Mouse (Mus musculus) neural tube, embryonic 10.5 days (tissue): ENCODE measurements around the gene Tubgcp4.

Experiments
- DNase-seq: peaks from one replicate; pipeline ENCODE4 v3.0.0-alpha.2; 2017; ENCODE audit warnings: low spot score; ENCODE audit errors: extremely low spot score

Gene Tubgcp4

DNA sequence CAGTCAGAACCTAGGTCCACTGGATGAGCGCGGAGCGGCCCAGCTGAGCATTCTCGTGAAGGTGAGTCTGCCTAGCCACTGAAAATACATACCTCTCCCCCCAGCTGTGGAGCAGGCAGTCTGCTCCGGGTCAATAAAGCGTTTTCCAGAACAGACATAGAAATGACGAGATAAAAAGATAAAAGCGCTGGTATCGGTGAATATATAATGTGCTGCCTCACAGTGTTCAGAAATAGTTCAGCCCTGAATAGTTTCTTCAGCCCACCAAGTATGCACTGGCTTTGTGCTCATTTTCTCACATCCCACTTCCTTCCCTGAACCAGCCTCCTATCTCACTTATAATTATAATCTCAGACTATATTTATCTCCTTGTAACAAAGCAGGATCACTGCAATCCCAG, 25.0 kb downstream of the Tubgcp4 start:
- no peak for DNase-seq

DNA sequence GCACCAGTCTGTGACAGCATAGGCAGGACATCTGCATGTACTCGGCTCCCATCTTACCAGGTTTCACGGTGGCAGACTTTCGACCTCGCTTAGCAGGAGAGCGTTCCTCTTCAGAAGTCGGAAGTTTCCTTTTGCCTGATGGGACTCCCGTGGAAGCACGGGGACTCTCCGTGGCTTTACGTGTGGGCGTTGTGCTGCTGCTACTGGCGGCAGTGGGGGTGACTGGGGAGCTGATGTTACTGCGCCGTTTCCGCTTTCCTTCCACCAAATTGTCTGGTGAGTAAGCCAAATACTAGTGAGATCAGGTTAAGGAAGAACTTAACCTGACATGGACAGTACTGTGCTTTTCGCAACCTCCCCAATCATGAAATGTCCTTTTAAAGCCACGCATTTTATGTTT, 33.8 kb downstream of the Tubgcp4 start:
- no peak for DNase-seq

DNA sequence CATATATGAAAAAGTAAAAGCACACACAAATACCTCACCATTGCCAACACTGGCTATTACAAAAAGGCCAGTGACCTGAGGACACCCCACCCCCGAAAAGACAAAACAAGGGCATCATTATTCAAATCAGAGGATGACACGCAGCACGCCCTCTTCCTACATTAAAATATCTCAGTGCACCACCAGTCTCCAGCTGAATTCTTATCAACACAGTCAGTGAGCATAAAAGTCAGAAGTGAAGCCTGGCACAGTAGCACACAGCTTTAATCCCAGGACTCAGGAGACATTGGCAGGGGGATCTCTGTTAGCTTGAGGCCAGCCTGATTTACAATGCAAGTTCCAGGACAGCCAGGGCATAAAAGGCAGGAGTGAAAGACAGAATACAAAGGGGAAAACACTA, 36.1 kb downstream of the Tubgcp4 start:
- DNase-seq: no peak

DNA sequence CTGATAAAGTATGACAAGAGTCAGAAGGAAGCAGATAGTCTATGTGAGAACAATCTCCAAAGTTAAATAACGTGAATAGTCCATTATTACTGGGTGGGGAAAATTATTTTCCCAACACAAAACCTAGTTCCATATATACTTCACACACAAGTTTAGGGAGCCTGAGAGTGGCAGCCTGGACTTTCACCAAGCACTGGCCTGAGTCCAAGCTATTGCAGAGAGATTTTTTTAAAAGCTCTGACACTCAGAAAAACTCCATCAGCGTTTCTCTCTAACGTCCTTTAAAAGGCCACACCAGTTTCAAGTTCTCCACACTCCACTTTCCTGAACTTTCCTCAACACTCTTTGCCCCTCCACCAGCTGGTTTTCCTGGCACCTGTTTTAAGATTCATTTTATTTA, 44.0 kb downstream of the Tubgcp4 start:
- DNase-seq: no peak

DNA sequence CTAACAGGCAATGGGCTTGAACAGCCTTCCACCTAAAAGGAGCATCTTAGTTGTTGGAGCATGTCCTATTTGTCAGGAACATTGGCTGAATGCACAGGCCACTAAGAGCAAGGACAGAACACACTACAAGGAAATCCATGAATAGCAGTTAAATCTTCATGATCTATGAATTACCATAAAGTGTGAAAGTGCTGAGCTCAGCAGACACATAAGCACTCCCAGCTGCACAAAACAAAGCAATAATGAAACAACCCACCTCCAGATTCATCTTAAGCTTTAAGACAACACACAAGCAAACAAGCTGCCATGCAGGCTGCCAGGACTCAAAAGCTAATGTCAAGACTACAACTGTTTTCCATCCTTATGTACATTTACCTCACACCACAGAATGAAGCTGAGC, 48.7 kb downstream of the Tubgcp4 start:
- DNase-seq: no peak

DNA sequence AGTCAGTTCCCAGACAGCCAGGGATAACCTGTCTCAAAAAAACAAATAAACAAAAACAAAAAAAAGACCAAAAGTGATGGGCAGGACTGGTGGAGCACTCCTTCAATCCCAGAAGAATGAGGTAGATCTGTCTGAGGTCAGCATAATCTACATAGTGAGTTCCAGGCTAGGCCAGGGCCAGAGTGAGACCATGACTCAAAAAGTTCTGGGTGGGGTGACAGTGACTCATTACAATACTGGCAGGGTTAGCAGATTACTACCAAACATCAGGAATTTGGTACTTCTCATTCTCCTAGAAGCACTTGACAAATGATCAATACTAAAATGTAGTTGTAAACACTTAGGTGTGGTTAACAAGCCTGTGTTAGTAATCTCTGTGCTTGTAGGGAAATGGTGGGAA, 49.5 kb downstream of the Tubgcp4 start:
- DNase-seq: no peak

DNA sequence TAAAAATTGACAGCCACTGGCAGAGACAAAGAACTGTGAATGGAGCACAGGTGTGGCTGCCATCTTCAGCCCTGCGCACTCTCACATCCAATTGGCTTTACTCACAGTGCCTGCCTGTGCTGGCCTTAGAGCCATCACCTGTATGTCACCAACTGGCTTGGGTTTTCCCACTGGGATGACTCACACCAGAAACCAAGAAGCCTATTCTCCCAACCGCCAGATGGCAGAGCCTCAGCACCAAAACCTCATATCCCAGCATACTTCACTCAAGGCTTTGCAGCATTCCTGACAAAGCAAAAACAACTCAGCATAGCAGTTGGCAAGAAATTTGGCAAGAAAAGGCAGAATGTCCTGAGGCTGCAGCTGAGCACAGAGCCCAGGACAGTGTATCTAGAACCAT, 52.6 kb downstream of the Tubgcp4 start:
- DNase-seq: no peak

DNA sequence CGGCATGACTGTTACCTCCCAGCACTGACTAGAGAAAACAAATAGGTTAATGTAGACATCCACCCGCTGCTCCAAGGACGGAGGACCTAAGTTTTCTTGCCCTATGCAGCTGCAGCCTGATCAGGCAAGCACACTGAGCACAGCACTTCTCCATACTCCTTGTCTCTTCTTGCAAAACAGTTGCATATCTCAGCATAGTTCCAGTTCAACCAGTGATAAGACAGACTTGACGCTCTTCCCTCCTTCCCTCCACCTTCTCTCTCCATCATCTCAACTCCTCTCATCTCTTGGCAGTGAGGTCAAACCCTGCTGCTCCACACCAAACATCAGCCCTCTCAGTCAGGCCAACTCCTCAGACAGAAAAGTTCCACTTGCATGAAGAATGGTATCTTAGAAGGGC, 57.7 kb downstream of the Tubgcp4 start:
- no peak for DNase-seq

DNA sequence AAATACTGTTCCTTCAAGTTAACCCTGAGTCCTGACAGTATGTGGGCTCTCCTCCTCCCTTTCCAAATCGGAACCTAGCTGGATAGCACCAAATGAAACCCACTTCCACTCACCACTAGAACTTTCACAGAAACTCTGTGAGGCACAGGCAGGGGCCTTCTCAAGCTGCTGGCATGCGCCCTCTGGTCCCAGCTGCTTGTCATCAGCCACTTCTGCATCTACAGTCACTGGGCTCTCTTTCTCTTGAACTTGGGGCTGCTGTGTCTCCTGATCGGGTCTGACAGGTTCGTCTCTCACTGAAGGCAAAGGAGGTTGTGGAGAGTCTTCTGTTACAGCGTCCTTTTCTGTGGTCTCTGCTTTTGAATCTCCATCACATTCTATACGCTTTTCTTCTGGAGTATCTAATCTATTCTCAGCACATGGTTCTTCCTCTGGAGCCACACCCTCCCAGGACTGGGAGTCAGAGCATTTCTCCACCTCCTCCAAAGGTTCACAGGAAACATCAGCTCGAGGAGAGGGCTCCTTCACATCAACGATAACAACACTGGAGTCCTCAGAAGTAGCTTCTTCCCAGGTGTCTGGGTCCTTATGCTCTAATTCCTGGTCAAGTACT, 65.1 kb downstream of the Tubgcp4 start:
- DNase-seq: no peak

DNA sequence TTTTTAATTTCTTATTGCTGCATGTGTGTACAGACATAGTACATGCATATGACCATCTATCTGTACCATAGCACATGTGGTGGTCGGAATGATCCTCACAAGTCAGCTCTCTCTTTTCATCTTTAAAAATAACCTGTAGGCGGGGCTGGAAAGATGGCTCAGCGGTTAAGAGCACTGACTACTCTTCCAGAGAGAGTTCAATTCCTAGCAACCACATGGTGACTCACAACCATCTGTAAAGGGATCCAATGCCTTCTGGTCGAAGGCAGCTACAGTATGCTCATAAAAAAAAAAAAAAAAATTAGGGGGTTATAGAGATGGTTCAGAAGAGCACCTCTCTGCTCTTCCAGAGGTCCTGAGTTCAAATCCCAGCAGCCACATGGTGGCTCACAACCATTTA, 69.0 kb downstream of the Tubgcp4 start:
- no peak for DNase-seq

DNA sequence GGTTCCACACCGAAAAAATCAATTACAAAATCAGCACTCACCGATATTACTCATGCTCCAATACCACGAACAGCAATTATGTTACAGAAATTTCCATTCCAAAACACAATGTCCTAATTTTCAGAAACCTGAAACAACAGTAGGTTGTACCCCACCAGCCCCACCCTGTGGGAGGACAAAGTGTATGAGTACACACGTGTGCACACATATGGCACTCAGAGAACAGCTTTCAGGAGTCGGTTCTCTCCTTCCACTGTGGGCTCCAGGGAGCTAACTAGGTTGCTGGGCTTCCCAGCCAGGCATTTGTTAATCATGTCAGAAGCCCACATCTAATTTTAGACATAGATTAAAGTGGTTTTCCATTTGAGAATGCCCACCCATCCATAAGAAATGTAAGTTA, 73.6 kb downstream of the Tubgcp4 start:
- DNase-seq: no peak
